Mouse (Mus musculus): Measurements from ENCODE around the gene Notch1.
A peak's percentile ranks its signal among the peaks of the same experiment; 100 is the strongest.

Notch1 gene

DNA sequence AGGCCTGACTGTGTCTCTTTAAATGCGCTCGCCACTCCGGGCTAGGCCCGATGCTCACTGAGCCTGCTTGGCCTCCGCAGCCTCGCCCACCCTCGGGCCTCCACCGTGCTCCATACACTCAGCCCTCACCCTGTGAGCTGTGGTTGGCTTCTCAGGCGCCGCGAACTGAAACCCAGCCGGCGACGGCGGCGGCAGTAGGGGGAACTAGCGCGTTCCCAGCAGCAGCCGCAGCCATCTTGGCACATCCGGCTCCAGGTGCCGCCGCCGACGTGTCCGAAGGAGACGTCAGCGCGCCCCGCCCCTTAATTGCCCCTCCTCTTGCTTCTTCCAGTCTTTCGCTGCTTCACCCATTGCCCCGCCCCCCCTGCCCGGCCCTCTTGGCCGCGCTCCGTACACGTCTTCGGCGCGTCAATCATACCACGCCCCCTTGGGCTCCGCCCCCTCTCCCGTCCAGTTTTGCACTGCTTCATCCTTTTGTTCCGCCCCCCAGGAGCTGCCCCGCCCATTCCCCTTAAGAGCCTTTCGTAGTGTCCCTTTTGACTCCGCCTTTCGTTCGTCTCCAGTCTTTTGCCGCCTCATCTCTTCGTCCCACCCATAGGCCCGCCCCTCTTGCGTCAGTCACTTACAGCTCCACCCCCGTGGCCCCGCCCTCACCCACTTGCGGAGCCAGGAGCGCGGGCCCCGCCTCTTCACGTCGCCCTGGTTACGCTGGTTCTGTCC, 71.4 kb downstream of the Notch1 start, which contains the start of gene Sec16a:
TSS of gene Sec16a (minus strand) at position 271 of the 720 bp plus-strand sequence.
- peak; percentile 100 for DNase-seq (ENCODE audit: low spot score)

DNA sequence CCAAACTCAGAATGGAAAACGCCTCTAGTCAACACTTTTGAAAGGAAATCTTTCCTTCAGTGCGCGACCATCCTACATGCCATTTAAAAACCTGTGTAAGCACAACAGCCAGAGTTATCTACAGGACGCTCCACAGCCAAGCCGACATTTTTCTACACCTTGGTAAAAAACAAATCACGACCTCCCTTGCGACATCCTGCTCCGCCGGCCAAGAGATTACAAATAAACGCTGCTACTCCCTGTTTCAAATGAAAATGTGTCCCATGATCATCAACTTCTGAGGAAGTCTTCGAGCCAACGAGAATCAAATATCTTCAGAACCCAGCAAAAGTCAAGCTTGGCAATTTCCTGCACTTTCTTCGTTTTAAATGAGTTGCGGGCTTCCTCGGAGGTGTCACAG, 72.1 kb downstream of the Notch1 start:
- DNase-seq (ENCODE audit: low spot score), result peak; percentile 15

GRCm38 (mm10) chr2:26443876-26444275, 72.6 kb downstream of the Notch1 start:
- DNase-seq (ENCODE audit: low spot score), result no peak

- DNase-seq (ENCODE audit: low spot score), result no peak
Observed at GRCm38 (mm10) chr2:26442843-26443242, 73.6 kb downstream of the Notch1 start.

DNA sequence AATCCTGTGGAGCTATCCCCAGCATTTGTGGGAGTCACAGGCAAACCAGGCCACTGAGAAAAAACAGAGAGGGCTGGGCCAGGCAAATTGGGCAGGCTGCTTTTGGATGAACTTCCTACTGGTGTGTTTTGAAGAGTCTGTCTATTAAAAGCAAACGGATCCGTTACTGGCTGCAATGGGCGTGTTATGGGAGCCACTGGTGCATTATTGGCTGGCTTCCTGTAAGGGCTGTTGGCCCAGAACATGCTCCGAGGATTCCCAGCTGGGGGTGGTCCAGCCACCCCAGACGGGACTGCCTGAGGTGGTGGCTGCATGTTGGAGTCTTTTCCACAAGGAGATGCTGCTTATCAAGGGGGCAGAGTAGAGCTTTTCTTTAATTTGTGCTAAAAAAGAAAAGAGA, 74.8 kb downstream of the Notch1 start:
- no peak for DNase-seq (ENCODE audit: low spot score)

DNA sequence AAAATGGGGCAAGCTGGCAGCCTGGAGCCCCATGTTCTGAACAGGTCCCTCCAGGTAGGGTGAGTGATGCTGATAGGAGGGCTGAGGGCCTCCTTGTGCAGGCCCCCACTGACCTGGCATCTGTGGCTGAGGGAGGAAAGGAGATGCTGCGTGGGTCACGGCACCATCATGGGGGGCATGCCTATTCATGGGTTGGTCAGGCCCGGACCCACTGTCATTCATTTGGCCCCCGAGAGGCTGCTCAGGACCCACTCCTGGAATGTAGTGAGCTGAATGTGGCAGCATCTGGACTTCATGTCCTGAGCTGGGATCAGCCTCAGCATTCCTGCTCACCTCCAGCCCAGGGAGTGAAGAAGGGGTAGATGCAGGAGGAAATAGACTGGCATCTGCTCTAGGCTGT, 75.2 kb downstream of the Notch1 start:
- DNase-seq (ENCODE audit: low spot score), result no peak

GRCm38 (mm10) chr2:26439671-26440070, 76.8 kb downstream of the Notch1 start:
- DNase-seq (ENCODE audit: low spot score), result no peak

DNA sequence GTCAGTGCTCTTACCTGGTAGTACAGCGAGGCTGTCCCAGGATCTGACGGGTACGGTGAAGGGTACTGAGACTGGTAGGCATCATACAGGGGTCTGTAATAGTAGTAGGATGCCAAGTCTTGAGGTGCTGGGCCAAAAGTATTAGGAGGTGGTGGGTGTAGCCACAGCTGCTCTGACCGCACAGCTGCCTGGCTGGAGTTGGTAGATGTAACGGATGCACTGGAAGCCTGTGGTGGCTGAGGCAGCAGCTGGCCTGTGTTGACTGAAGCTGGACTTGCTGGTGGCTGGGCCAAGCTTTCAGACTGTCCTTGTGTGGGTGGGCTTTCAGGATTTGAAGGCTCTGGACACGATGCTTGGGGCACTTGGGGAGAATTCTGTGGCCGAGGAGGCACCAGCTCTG, 78.1 kb downstream of the Notch1 start:
- no peak for DNase-seq (ENCODE audit: low spot score)

- no peak for DNase-seq (ENCODE audit: low spot score)
Observed at GRCm38 (mm10) chr2:26437221-26437620, 79.2 kb downstream of the Notch1 start.

DNA sequence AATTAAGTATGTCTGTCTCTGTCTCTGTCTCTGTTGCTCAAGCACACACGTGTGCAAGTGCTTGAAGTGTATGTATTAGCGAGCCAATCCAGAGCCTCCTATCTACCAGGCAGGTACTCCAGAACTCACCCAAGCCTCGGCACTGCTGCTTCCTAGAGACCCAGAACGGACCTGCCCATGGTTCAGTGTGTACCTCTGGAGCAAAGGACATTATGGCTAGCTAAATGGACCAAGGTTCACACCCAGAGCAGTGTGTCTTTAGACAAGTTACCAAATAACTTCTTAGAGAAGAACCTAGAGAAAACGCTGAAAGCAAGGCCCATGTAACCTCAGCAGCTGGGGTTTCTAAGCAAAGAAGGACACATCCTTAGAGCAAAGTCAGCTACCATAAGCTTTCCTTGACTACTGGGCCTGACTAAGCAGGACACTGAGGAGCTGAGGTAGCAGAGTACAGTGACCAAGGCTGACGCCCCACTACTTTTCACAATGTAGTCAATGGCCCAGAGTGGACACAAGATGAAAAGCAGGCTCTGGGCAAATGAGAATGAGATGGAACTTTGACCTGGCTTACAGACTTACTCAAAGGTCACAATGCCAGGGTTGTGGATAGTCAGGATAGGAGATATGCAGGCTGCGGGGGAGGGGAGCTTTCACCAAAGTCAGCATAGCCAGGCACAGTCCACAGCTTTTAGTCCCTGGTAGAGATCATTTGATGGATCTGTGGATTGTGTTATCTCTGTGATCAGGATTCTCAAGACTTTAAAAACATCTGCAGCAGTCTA, 81.5 kb downstream of the Notch1 start:
- DNase-seq (ENCODE audit: low spot score), result no peak

DNA sequence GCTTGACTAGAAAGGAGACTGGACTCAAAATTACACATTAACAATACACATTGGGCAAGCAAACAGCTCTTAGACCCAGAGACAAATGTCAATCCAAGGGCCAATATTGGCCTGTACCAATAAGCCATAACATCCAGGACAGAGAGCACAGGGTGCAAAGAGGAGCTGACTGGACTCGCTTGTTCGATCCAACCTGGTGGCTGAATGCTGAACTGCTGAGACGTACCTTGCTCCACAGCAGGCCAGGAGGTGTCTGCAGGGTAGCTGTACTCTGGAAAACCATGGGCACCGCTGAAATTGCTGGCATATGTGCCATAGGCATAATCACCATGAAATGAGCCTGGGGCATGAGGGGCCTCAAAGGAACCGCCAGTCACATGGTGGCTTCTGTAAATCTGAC, 86.6 kb downstream of the Notch1 start:
- no peak for DNase-seq (ENCODE audit: low spot score)

- DNase-seq (ENCODE audit: low spot score), result no peak
Observed at GRCm38 (mm10) chr2:26424541-26424940, 91.9 kb downstream of the Notch1 start.

- no peak for DNase-seq (ENCODE audit: low spot score)
Observed at GRCm38 (mm10) chr2:26423086-26423485, 93.4 kb downstream of the Notch1 start.

DNA sequence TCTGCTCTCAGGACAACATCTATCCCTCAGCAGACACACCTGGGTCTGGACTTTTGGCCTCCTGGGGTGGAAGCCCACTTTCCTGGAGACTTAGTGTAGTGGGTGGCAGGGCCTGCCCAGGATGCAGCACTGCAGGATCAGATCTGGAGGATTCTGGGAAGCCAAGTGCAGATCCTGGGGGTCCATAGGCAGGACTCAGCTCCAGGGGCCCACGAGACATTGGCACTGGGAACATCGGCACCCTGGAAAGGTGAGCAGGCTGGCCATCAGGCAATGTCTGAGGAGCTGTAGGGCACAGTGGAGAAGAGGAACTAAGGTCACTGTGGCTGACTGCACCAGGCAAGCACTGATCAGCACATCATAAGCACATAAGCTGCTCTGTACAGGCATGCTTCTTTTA, 94.5 kb downstream of the Notch1 start:
- no peak for DNase-seq (ENCODE audit: low spot score)

- no peak for DNase-seq (ENCODE audit: low spot score)
Observed at GRCm38 (mm10) chr2:26418120-26418519, 98.3 kb downstream of the Notch1 start.

GRCm38 (mm10) chr2:26417066-26417465, 99.4 kb downstream of the Notch1 start:
- peak; percentile 27 for DNase-seq (ENCODE audit: low spot score)

GRCm38 (mm10) chr2:26410931-26411411, 105.5 kb downstream of the Notch1 start:
- no peak for DNase-seq (ENCODE audit: low spot score)

DNA sequence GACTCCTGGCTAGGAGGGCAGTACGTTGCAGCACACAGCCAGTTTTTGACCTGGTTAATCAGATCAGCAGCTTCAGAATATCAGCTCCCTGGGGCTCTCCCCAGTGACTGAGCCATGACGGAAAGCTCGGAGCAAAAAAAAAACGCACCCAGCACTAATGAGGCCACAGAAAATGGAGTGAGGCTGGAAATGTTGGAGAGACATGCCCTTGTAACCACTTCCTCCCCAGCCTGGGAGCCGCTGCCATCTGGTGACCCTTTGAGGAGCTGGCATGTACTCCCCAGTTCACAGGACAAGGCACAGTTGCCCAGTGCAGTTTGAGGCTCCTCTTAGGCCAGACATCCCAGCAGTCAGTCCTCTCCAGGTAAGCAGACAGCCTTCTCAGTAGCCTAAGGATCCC, 106.4 kb downstream of the Notch1 start:
- no peak for DNase-seq (ENCODE audit: low spot score)

- no peak for DNase-seq (ENCODE audit: low spot score)
Observed at GRCm38 (mm10) chr2:26409362-26409761, 107.1 kb downstream of the Notch1 start.

- peak; percentile 94 for DNase-seq (ENCODE audit: low spot score)
Observed at GRCm38 (mm10) chr2:26408515-26409356, 107.7 kb downstream of the Notch1 start, which contains the start of gene Inpp5e. Gene Inpp5e, minus strand, starts transcription at chr2:26409203.

All from c-Kit-positive CD71-positive TER-119-positive erythroid progenitor cells, embryonic 14.5 days (primary cell).